Mouse (Mus musculus): ENCODE measurements at regions not wholly inside any gene's neighbourhood (a gene's known extent, or its start where the extent isn't known, plus 50 kb on each side); places are given as distances from the start of the nearest gene placed in this dataset.

- TF ChIP-seq GATA1 (IDR thresholded peaks at IDR 0.05; ENCODE audit: borderline replicate concordance, low read length) (no peak), FLI1 (IDR thresholded peaks at IDR 0.05; ENCODE audit: low read length) (no peak)
Observed at GRCm38 (mm10) chr5:133010624-133011575, 467.8 kb upstream of the Auts2 start.

Data from megakaryocyte, embryonic 14.5 days (primary cell).